Mouse (Mus musculus) lung, embryonic 15.5 days (tissue): ENCODE results near the gene Ccdc96. TPM values are rescaled to one million over a fixed set of nuclear protein-coding genes. Genes with fewer than 3 reads are reported as not detected.

ENCODE experiments used
- ATAC-seq: fragments of 200-750 bp; cut with Nextera tagmentation; 2 replicates; pipeline ENCODE4 v1.8.0; 2017; ENCODE audit warnings: moderate number of reproducible peaks, borderline replicate concordance; ENCODE audit not compliant: low FRiP score, low TSS enrichment; ENCODE audit errors: extremely low read depth
- H3K27ac ChIP-seq: fragments of 300-500 bp; sonication (generic); 2 replicates; pipeline ENCODE4 v1.5.1; 2015; ENCODE audit warnings: moderate library complexity, mild to moderate bottlenecking, inconsistent platforms
- H3K27me3 ChIP-seq: fragments of 300-500 bp; sonication (generic); 2 replicates; pipeline ENCODE4 v1.6.1; 2015; ENCODE audit warnings: inconsistent platforms
- H3K36me3 ChIP-seq: fragments of 300-500 bp; sonication (generic); 2 replicates; pipeline ENCODE4 v1.6.1; 2015; ENCODE audit warnings: inconsistent platforms
- H3K4me1 ChIP-seq: fragments of 300-500 bp; sonication (generic); 2 replicates; pipeline ENCODE4 v1.6.1; 2015; ENCODE audit warnings: inconsistent platforms
- H3K4me2 ChIP-seq: fragments of 300-500 bp; sonication (generic); 2 replicates; pipeline ENCODE4 v1.6.1; 2015; ENCODE audit warnings: inconsistent platforms, mild to moderate bottlenecking, moderate library complexity
- H3K4me3 ChIP-seq: fragments of 300-500 bp; sonication (generic); 2 replicates; pipeline ENCODE4 v1.5.1; 2015; ENCODE audit warnings: mild to moderate bottlenecking, inconsistent platforms
- H3K9ac ChIP-seq: fragments of 300-500 bp; sonication (generic); 2 replicates; pipeline ENCODE4 v1.6.1; 2015; ENCODE audit warnings: inconsistent platforms
- H3K9me3 ChIP-seq: fragments of 300-500 bp; sonication (generic); 2 replicates; pipeline ENCODE4 v1.6.1; 2016; ENCODE audit warnings: inconsistent platforms
- WGBS: fragments of 180-500 bp; shearing (Covaris S2); methylation state at CpG from one replicate; pipeline ENCODE4 v1.1.7; 2015; 5-methylcytosine and 5-hydroxymethylcytosine counted together
- polyA plus RNA-seq: library from polyadenylated mRNA; unstranded; fragments of >200 nt; fragmentation: Nextera tagmentation; extraction: Ambion mirVana; gene quantifications from 2 replicates; pipeline ENCODE4 v1.2.1, GENCODE M21; 2015

Gene Ccdc96
- polyA plus RNA-seq, 1 experiment from 2014 or later: 1.2 TPM

DNA sequence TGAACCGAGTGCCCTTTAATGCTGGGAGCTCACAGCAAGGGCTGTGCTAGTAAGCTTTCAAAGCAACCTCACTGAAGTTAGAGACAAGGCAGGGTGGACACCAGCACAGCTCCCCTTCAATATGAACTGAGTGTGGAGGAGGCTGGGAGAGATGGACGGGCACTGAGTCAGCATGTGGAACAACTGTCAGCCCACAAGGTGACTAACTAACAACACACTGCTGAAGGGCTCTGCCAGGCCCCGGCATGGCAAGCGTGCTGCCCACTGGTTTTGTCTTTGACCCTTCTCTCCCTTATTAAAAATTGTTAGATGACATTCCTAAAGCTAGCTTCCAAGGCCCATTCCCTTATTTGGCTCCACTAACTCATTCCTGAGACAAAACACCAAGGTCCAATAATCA is 26.7 kb upstream of the Ccdc96 start:
- H3K4me3 ChIP-seq: no peak overlapping the region
- ATAC-seq: no peak
- no peak overlapping the region for H3K9ac ChIP-seq
- H3K27me3 ChIP-seq: no peaks in the 10 kb centered on the region
- no peaks in the 10 kb centered on the region for H3K36me3 ChIP-seq
- H3K9me3 ChIP-seq: no peaks in the 10 kb centered on the region
- H3K4me2 ChIP-seq: no peak overlapping the region
- no peak overlapping the region for H3K27ac ChIP-seq
- no peaks in the 10 kb centered on the region for H3K4me1 ChIP-seq
- WGBS: 73% methylated on average over 4 of the region's 4 CpGs

DNA sequence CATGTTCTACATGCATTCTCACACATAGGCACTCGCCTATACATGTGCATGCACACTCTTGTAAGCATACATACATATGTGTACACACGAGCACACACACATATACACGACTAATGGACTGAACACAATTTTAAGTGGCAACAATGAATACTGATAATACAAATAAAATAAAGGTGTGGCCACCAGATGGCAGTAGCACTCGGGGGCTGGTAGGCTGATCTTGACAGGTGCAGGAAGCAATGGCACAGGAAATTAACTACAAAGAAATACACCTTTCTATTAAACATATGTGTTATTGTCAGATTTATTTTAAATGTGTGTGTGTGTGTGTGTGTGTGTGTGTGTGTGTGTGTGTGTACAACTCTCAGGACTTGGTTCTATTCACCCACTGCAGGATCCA is 25.5 kb upstream of the Ccdc96 start:
- WGBS: 14% methylated on average over 4 of the region's 4 CpGs

DNA sequence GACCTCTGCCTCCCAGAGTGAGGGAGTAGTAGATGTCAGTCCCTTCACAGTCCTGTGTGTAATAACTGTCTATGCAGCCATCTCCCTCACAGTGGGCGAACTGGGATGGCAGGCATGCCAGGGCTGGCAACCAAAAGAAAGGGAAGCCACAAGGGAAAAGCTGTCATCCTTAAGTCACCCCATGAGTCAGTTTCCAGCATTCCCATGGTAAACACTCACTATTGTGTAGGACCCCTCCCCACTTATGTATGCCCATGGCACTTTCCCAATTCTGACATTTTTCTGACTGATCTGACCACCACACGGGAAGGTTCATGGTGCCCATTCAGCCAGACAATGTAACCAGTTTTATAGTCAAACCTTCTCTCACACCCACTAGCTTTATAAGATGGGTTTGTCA is 23.7 kb upstream of the Ccdc96 start:
- no peak for ATAC-seq
- Histone ChIP-seq H3K9me3 (no peaks in the 10 kb centered on the region), H3K4me2 (no peak overlapping the region), H3K4me1 (peaks cover 5% of the 10 kb centered on the region), H3K36me3 (no peaks in the 10 kb centered on the region), H3K9ac (no peak overlapping the region), H3K4me3 (no peak overlapping the region), H3K27ac (no peak overlapping the region), H3K27me3 (no peaks in the 10 kb centered on the region)
- WGBS: 84% methylated on average over 2 of the region's 2 CpGs

More for the DNA sequence above, 25.5 kb upstream of the Ccdc96 start:
- Histone ChIP-seq H3K4me3 (no peak overlapping the region), H3K27me3 (no peaks in the 10 kb centered on the region), H3K9me3 (no peaks in the 10 kb centered on the region), H3K9ac (no peak overlapping the region), H3K36me3 (no peaks in the 10 kb centered on the region), H3K4me1 (peaks cover under 1% of the 10 kb centered on the region), H3K27ac (no peak overlapping the region), H3K4me2 (no peak overlapping the region)
- no peak for ATAC-seq

DNA sequence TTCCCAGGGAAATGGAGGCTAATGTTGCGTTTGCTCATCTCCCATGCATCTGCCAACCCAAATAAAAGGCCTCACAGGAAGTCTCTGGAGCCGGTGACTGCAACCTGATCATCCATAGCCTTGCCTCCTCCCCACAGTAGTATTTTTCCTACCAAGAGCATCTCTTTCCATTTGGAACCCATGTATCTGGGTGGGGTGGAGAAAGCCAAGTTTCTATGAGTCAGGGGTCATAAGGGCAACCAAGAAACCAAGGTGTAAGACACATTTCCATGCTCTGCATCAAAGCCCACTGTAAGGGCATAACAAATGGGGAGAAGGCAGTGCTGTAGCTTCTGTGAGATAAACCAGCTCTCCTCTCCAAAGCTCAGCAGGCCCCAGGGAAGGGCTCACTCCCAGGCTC is 23.2 kb upstream of the Ccdc96 start:
- no peak for ATAC-seq
- Histone ChIP-seq H3K27ac (no peak overlapping the region), H3K4me1 (peaks cover 11% of the 10 kb centered on the region), H3K4me3 (no peak overlapping the region), H3K9ac (no peak overlapping the region), H3K36me3 (no peaks in the 10 kb centered on the region), H3K4me2 (no peak overlapping the region), H3K27me3 (no peaks in the 10 kb centered on the region), H3K9me3 (no peaks in the 10 kb centered on the region)
- WGBS: 54% methylated on average over 2 of the region's 2 CpGs

DNA sequence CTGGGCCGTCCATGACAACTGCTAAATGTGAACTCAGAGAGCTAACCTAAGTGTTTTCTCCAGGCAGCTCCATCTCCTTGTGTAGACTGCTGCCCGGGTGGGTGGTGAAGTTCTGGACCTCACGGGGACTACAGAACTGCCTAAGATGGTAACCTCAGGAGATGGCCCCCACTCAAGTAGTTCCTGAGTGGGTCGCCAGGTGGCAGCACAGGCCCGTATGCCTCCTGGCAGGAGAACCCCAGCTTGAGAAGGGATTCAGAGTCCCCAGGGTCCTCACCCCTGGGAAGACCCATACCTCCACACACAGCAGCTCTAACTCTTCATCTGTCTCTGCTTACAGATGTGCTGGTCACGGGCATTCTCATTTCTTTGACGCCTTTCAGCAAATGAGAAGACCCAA is 21.6 kb upstream of the Ccdc96 start:
- Histone ChIP-seq H3K4me3 (no peak overlapping the region), H3K9ac (no peak overlapping the region), H3K9me3 (no peaks in the 10 kb centered on the region), H3K27me3 (no peaks in the 10 kb centered on the region), H3K4me1 (peaks cover 18% of the 10 kb centered on the region), H3K4me2 (no peak overlapping the region), H3K36me3 (no peaks in the 10 kb centered on the region), H3K27ac (no peak overlapping the region)
- no peak for ATAC-seq
- 13% methylated on average over 7 of the region's 7 CpGs for WGBS

DNA sequence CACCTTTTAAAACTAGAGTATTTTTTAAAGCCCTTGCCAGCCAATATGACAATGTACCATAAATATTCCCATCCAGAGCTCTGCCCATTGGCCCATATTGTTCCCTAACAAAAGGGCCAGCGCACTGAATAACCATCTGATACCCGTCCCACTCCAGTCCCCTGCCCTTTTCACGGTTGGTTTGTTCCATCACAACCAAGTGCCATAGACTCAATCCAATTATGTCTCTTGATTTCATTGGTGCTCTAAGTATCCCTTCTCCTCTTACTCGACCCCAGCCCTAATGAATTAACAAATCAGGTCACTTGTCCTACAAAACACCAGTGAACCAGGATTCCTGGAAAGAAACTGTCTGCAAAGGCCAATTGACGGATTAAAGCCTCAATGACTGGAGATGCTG is 21.0 kb upstream of the Ccdc96 start:
- Histone ChIP-seq H3K4me1 (peaks cover 18% of the 10 kb centered on the region), H3K9me3 (no peaks in the 10 kb centered on the region), H3K27ac (no peak overlapping the region), H3K4me3 (no peak overlapping the region), H3K36me3 (no peaks in the 10 kb centered on the region), H3K9ac (no peak overlapping the region), H3K4me2 (no peak overlapping the region; the same call in 1 of the 2 replicates), H3K27me3 (no peaks in the 10 kb centered on the region)
- 55% methylated on average over 5 of the region's 5 CpGs for WGBS
- ATAC-seq: no peak

DNA sequence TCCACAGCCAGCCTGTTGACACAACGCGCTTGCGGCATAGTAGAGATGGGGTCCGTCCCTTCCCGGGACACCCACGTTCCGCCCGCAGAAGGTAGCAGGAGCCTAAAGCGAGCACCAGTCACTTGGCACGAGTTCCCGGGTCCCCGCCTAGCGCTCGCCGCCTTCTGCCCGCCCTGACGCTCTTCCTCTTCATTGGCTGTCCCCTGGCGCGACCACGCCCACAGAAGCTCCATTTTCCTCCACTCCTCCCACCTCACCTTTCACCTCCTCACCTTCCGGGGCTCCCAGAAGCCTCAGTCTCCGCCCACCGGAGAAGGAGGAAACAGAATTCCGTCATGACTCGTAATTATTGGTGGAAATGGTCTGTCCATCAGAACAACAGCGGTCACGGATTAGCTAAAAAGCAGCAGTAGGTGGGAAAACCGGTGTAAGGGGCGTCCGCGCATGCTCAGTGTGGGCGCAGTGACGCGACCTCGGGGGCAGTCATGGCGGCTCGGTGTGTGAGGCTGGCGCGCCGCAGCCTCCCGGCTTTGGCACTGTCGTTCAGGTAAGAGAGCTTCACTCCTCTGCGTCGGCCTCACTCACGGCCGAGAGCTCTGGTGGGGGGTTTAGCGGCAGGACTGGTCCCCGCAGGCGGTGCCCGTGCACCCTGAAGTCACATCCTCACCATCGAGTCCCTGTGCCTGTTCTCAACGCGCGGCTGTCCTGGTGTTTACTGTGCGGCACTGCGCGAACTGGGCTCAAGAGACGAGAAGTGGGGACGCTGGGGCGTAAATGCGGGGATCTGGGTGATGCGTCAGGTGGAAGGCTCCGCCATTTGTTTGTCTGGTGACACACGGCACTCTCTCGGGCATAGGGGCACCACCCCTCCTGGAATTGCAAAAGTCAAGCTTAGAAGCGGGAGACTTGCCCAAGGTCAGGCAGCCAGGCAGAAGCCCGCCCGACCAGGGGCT is 19.4 kb upstream of the Ccdc96 start, which contains the start of gene Grpel1:
Grpel1 (plus strand) TSS at position 290 of the 953 bp plus-strand sequence.
- WGBS: under 1% methylated on average over 68 of the region's 68 CpGs
- peak; percentile 96 for ATAC-seq
- peak within 1 kb of the TSS; percentile 42 for H3K27ac ChIP-seq
- peaks cover 8% of the 10 kb centered on the region for H3K36me3 ChIP-seq
- peak within 1 kb of the TSS; percentile 67 for H3K4me3 ChIP-seq
- H3K9me3 ChIP-seq: no peaks in the 10 kb centered on the region
- peak within 1 kb of the TSS; percentile 69 for H3K9ac ChIP-seq
- H3K27me3 ChIP-seq: no peaks in the 10 kb centered on the region
- peaks cover 18% of the 10 kb centered on the region for H3K4me1 ChIP-seq
- H3K4me2 ChIP-seq: peak within 1 kb of the TSS; percentile 89

DNA sequence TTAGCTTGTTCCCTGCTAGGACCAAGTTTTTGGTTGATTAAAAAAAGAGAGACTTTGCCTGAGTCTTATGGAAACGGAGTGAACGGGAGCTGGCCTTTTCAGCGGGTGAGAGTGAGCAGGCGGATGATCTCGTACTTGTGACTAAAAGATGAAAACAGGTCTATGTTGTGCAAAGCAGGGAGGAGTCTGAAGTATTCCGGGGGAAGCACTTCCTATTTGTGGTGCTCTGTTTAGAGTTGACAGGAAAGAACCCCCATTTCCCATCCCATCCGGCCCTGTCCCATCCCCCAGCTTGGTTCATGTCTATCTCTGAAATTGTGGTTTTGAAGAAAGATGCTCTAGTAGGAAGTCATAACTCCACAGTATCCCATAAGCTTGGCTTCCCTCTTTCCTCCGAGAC is 18.5 kb upstream of the Ccdc96 start:
- WGBS: 16% methylated on average over 8 of the region's 8 CpGs

DNA sequence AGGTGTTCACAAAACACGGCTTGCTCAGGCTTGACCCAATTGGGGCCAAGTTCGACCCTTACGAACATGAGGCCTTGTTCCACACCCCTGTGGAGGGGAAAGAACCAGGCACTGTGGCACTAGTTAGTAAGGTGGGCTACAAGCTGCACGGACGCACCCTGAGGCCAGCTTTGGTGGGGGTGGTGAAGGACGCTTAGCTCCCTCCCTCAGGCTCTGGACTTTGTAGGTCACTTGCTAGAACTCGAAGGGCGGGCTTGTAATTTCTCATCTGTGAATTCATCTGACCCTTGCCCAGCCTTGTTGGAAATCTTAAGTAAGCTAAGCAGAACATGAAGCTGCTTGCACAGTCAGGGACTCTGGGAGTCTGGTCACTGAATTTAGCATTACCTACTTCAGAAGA is 13.2 kb upstream of the Ccdc96 start:
- H3K27me3 ChIP-seq: no peaks in the 10 kb centered on the region
- H3K9ac ChIP-seq: no peak overlapping the region
- peaks cover 56% of the 10 kb centered on the region for H3K36me3 ChIP-seq
- WGBS: 89% methylated on average over 8 of the region's 8 CpGs
- H3K4me3 ChIP-seq: no peak overlapping the region
- no peak overlapping the region for H3K27ac ChIP-seq
- no peak for ATAC-seq
- no peak overlapping the region for H3K4me2 ChIP-seq
- H3K9me3 ChIP-seq: no peaks in the 10 kb centered on the region
- H3K4me1 ChIP-seq: peaks cover 7% of the 10 kb centered on the region

More for the DNA sequence above, 18.5 kb upstream of the Ccdc96 start:
- Histone ChIP-seq H3K9me3 (no peaks in the 10 kb centered on the region), H3K27ac (0 out of 2 replicates have a peak overlapping the region, but pooled peaks have one; percentile 42), H3K36me3 (peaks cover 17% of the 10 kb centered on the region), H3K27me3 (no peaks in the 10 kb centered on the region), H3K9ac (peak overlapping the region; percentile 69), H3K4me1 (peaks cover 18% of the 10 kb centered on the region), H3K4me3 (peak overlapping the region; percentile 67), H3K4me2 (peak overlapping the region; percentile 89)
- ATAC-seq: no peak

DNA sequence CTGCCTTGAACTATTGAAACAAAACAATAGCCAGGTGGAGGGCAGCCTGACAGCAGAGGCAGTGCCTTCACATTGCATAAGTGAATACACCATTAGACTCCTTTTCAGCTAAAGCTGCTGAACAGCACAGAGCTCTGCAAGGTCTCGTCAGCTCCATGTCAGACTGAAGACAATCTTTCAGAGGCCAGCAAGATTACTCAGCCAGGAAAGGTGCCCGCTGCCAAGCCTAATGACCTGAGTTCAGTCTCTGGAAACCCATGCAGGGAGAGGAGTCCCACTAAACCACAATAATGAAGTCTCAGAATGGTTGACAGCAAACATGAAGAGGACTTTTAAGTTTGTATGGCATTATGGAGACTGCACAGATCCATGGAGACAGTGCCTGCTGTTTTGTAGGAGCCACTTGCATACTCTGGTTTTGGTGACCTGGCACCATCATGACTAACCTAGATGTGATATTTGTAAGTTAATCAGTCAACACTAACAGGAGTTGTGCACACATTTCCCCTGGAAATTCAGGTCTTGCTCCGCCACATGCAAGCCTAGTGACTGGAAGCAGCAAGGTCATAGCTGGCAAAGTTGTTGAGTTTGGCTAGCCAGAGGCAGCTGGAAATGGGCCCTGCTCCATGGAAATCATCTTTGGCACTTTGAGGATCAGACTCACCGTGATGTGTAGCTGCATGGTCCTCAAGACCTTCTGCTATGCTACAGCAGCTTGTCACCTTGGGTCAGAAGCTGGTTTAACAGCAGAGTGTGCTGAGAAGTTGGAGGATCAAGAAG is 11.3 kb upstream of the Ccdc96 start:
- no peak for ATAC-seq
- H3K27ac ChIP-seq: no peak overlapping the region
- H3K27me3 ChIP-seq: no peaks in the 10 kb centered on the region
- H3K4me2 ChIP-seq: no peak overlapping the region
- no peak overlapping the region for H3K4me3 ChIP-seq
- H3K4me1 ChIP-seq: no peaks in the 10 kb centered on the region
- peaks cover 61% of the 10 kb centered on the region for H3K36me3 ChIP-seq
- no peaks in the 10 kb centered on the region for H3K9me3 ChIP-seq
- no peak overlapping the region for H3K9ac ChIP-seq
- WGBS: 82% methylated on average over 4 of the region's 4 CpGs

DNA sequence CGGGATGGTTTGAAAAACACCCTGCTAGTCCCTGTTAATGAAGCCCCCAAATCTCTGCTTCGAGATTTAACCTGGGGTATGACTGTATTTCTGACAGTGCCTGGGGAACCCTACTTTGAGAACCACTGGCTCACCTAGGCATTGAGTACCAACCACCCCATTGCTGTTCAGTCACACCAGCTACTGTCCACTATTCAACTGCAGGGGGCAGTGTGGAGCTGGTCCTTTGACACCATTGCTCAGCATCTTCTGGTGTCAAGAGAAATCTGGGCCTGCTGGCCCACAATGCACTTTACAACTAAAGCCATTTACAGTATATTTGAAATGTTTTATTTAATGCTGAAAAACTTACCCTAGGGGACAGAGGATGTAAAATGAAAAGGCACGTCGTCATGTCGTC is 10.1 kb upstream of the Ccdc96 start:
- no peak overlapping the region for H3K4me3 ChIP-seq
- no peak overlapping the region for H3K4me2 ChIP-seq
- ATAC-seq: 0 out of 2 replicates have a peak, but pooled peaks have one; percentile 57
- no peaks in the 10 kb centered on the region for H3K27me3 ChIP-seq
- H3K9ac ChIP-seq: no peak overlapping the region
- H3K9me3 ChIP-seq: no peaks in the 10 kb centered on the region
- 0 out of 2 replicates have a peak, but pooled peaks cover 5% of the 10 kb centered on the region for H3K4me1 ChIP-seq
- H3K36me3 ChIP-seq: peaks cover 60% of the 10 kb centered on the region
- WGBS: 86% methylated on average over 5 of the region's 5 CpGs
- H3K27ac ChIP-seq: no peak overlapping the region

DNA sequence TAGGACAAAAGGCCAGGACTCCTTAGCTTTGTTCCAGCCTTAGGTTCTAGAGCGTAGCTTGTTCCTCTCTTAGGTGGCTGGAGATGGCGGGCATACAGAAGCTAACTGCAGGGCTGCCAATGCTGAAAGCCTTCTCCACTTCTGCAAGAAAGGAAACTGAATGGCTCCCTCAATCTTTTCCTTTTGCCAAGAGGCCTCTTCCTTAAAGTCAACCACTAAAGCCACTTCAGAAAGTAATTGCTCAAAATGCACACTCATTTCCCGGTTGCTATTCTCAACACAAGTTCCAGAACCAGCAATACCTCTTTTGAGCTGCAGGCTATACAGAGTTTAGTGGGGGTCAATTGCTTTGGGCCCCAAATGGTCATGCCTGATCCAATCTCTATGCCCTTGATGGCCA is 6.9 kb upstream of the Ccdc96 start:
- H3K9ac ChIP-seq: no peak overlapping the region
- no peak for ATAC-seq
- WGBS: 86% methylated on average over 3 of the region's 3 CpGs

More for the DNA sequence above, 6.9 kb upstream of the Ccdc96 start:
- Histone ChIP-seq H3K4me1 (peaks cover 15% of the 10 kb centered on the region), H3K9me3 (no peaks in the 10 kb centered on the region), H3K27me3 (no peaks in the 10 kb centered on the region), H3K4me3 (no peak overlapping the region), H3K36me3 (peaks cover 28% of the 10 kb centered on the region), H3K4me2 (no peak overlapping the region), H3K27ac (no peak overlapping the region)
